Mouse (Mus musculus): Measurements from ENCODE around the gene Rnaset2b.
"Not testable (repeated sequence)": the region's sequence is repeated elsewhere in the genome, so short reads cannot be mapped to it uniquely, and the experiment has no call there.

DNA sequence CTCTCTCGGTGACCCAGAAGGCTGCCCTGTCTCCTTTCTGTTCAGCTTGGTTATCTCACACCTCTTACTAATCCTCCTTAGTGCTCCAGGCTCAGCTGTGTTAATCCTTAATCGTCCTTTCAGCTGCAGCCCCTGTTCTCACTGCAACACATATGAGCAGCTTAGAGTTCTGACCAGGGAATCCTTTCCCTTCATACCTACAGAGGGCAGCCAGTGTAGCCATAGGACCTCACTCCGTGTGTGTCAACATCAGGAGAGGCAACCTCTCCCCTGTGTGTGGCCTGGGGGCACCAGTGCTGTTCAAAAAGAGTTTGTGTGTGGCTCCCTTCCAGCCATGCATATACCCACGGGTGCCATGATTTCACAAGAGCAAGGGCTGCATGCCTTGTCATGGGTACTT is 35.2 kb downstream of the Rnaset2b start:
- TF ChIP-seq CHD2 (IDR thresholded peaks at IDR 0.05; ENCODE audit: low read depth, low read length); MAFK (IDR thresholded peaks at IDR 0.05; ENCODE audit: insufficient read depth, low read depth, low read length): not testable (repeated sequence)

Measured in ES-E14 (cell line).